Mouse (Mus musculus): ENCODE measurements around the gene Kank3. TPM values are rescaled to one million over a fixed set of nuclear protein-coding genes. Genes with fewer than 3 reads are reported as not detected.

The Kank3 gene
- polyA plus RNA-seq, 1 experiment from 2014 or later = 49.0 TPM

- Histone ChIP-seq H3K4me3 (ENCODE audit: low read depth, low read length) (no peak overlapping the region), H3K27me3 (ENCODE audit: control insufficient read depth, insufficient read depth, low read depth, low read length) (no peaks in the 10 kb centered on the region), H3K9me3 (replicated peaks; ENCODE audit: control insufficient read depth, low read length, poor library complexity, severe bottlenecking) (no peaks in the 10 kb centered on the region), H3K27ac (ENCODE audit: low read length) (no peak overlapping the region), H3K36me3 (ENCODE audit: control insufficient read depth, insufficient read depth, low read length) (no peaks in the 10 kb centered on the region), H3K4me1 (ENCODE audit: control insufficient read depth, insufficient read depth, low read length) (no peaks in the 10 kb centered on the region), H3K4me2 (ENCODE audit: low read length) (no peak overlapping the region), H3K9ac (ENCODE audit: low read depth, low read length) (no peak overlapping the region)
- 77% methylated on average over 1 of the region's 1 CpGs for WGBS
- ATAC-seq = no peak
Observed at GRCm38 (mm10) chr17:33799277-33799676, 11.0 kb upstream of the Kank3 start.

- Histone ChIP-seq H3K4me3 (ENCODE audit: low read depth, low read length) (no peak overlapping the region), H3K4me2 (ENCODE audit: low read length) (no peak overlapping the region), H3K36me3 (ENCODE audit: control insufficient read depth, insufficient read depth, low read length) (no peaks in the 10 kb centered on the region), H3K27me3 (ENCODE audit: control insufficient read depth, insufficient read depth, low read depth, low read length) (no peaks in the 10 kb centered on the region; the same call in 1 of the 2 replicates), H3K9ac (ENCODE audit: low read depth, low read length) (no peak overlapping the region), H3K4me1 (ENCODE audit: control insufficient read depth, insufficient read depth, low read length) (no peaks in the 10 kb centered on the region), H3K27ac (ENCODE audit: low read length) (no peak overlapping the region), H3K9me3 (replicated peaks; ENCODE audit: control insufficient read depth, low read length, poor library complexity, severe bottlenecking) (no peaks in the 10 kb centered on the region)
- 3% methylated on average over 2 of the region's 2 CpGs for WGBS
- ATAC-seq = no peak
Observed at GRCm38 (mm10) chr17:33802221-33802620, 8.1 kb upstream of the Kank3 start.

GRCm38 (mm10) chr17:33804205-33804604 lies 6.1 kb upstream of the Kank3 start:
- Histone ChIP-seq H3K9me3 (replicated peaks; ENCODE audit: control insufficient read depth, low read length, poor library complexity, severe bottlenecking) (no peaks in the 10 kb centered on the region), H3K4me2 (ENCODE audit: low read length) (no peak overlapping the region), H3K27me3 (ENCODE audit: control insufficient read depth, insufficient read depth, low read depth, low read length) (no peaks in the 10 kb centered on the region; the same call in 1 of the 2 replicates), H3K27ac (ENCODE audit: low read length) (no peak overlapping the region), H3K4me3 (ENCODE audit: low read depth, low read length) (no peak overlapping the region), H3K9ac (ENCODE audit: low read depth, low read length) (no peak overlapping the region), H3K4me1 (ENCODE audit: control insufficient read depth, insufficient read depth, low read length) (no peaks in the 10 kb centered on the region), H3K36me3 (ENCODE audit: control insufficient read depth, insufficient read depth, low read length) (no peaks in the 10 kb centered on the region)
- 57% methylated on average over 4 of the region's 4 CpGs for WGBS
- ATAC-seq = no peak

GRCm38 (mm10) chr17:33804745-33805144 lies 5.6 kb upstream of the Kank3 start:
- Histone ChIP-seq H3K4me3 (ENCODE audit: low read depth, low read length) (no peak overlapping the region), H3K4me1 (ENCODE audit: control insufficient read depth, insufficient read depth, low read length) (no peaks in the 10 kb centered on the region), H3K27me3 (ENCODE audit: control insufficient read depth, insufficient read depth, low read depth, low read length) (no peaks in the 10 kb centered on the region; the same call in 1 of the 2 replicates), H3K4me2 (ENCODE audit: low read length) (no peak overlapping the region), H3K36me3 (ENCODE audit: control insufficient read depth, insufficient read depth, low read length) (no peaks in the 10 kb centered on the region), H3K9ac (ENCODE audit: low read depth, low read length) (no peak overlapping the region), H3K9me3 (replicated peaks; ENCODE audit: control insufficient read depth, low read length, poor library complexity, severe bottlenecking) (no peaks in the 10 kb centered on the region), H3K27ac (ENCODE audit: low read length) (no peak overlapping the region)
- no peak for ATAC-seq
- whole genome bisulfite sequencing = 57% methylated on average over 1 of the region's 1 CpGs

GRCm38 (mm10) chr17:33807181-33807888 lies 3.0 kb upstream of the Kank3 start:
- H3K9ac ChIP-seq (ENCODE audit: low read depth, low read length) = no peak overlapping the region
- H3K36me3 ChIP-seq (ENCODE audit: control insufficient read depth, insufficient read depth, low read length) = no peaks in the 10 kb centered on the region
- no peak for ATAC-seq
- H3K9me3 ChIP-seq (replicated peaks; ENCODE audit: control insufficient read depth, low read length, poor library complexity, severe bottlenecking) = no peaks in the 10 kb centered on the region
- H3K27ac ChIP-seq (ENCODE audit: low read length) = no peak overlapping the region
- no peak overlapping the region for H3K4me3 ChIP-seq (ENCODE audit: low read depth, low read length)
- WGBS = 55% methylated on average over 8 of the region's 9 CpGs
- no peak overlapping the region for H3K4me2 ChIP-seq (ENCODE audit: low read length)
- no peaks in the 10 kb centered on the region; the same call in 1 of the 2 replicates for H3K27me3 ChIP-seq (ENCODE audit: control insufficient read depth, insufficient read depth, low read depth, low read length)
- H3K4me1 ChIP-seq (ENCODE audit: control insufficient read depth, insufficient read depth, low read length) = no peaks in the 10 kb centered on the region

- Histone ChIP-seq H3K4me2 (ENCODE audit: low read length) (no peak overlapping the region), H3K27me3 (ENCODE audit: control insufficient read depth, insufficient read depth, low read depth, low read length) (no peaks in the 10 kb centered on the region; the same call in 1 of the 2 replicates), H3K4me3 (ENCODE audit: low read depth, low read length) (no peak overlapping the region), H3K4me1 (ENCODE audit: control insufficient read depth, insufficient read depth, low read length) (no peaks in the 10 kb centered on the region), H3K27ac (ENCODE audit: low read length) (no peak overlapping the region), H3K9ac (ENCODE audit: low read depth, low read length) (no peak overlapping the region), H3K36me3 (ENCODE audit: control insufficient read depth, insufficient read depth, low read length) (no peaks in the 10 kb centered on the region), H3K9me3 (replicated peaks; ENCODE audit: control insufficient read depth, low read length, poor library complexity, severe bottlenecking) (no peaks in the 10 kb centered on the region)
- ATAC-seq = no peak
- WGBS = 50% methylated on average over 10 of the region's 10 CpGs
Observed at GRCm38 (mm10) chr17:33808192-33808591, 2.1 kb upstream of the Kank3 start.

- H3K27ac ChIP-seq (ENCODE audit: low read length) = no peak overlapping the region
- peak overlapping the region; percentile 58 for H3K9ac ChIP-seq (ENCODE audit: low read depth, low read length)
- H3K4me3 ChIP-seq (ENCODE audit: low read depth, low read length) = peak overlapping the region; percentile 41
- H3K9me3 ChIP-seq (replicated peaks; ENCODE audit: control insufficient read depth, low read length, poor library complexity, severe bottlenecking) = no peaks in the 10 kb centered on the region
- no peaks in the 10 kb centered on the region for H3K36me3 ChIP-seq (ENCODE audit: control insufficient read depth, insufficient read depth, low read length)
- peak overlapping the region; percentile 69 for H3K4me2 ChIP-seq (ENCODE audit: low read length)
- WGBS = 35% methylated on average over 7 of the region's 7 CpGs
- no peaks in the 10 kb centered on the region; the same call in 1 of the 2 replicates for H3K27me3 ChIP-seq (ENCODE audit: control insufficient read depth, insufficient read depth, low read depth, low read length)
- H3K4me1 ChIP-seq (ENCODE audit: control insufficient read depth, insufficient read depth, low read length) = no peaks in the 10 kb centered on the region
- ATAC-seq = 0 out of 2 replicates have a peak, but pooled peaks have one; percentile 6
Observed at GRCm38 (mm10) chr17:33811142-33811516, 810 bp downstream of the Kank3 start.

- no peaks in the 10 kb centered on the region for H3K9me3 ChIP-seq (replicated peaks; ENCODE audit: control insufficient read depth, low read length, poor library complexity, severe bottlenecking)
- no peak overlapping the region for H3K27ac ChIP-seq (ENCODE audit: low read length)
- H3K9ac ChIP-seq (ENCODE audit: low read depth, low read length) = no peak overlapping the region
- WGBS = 64% methylated on average over 3 of the region's 3 CpGs
- H3K4me2 ChIP-seq (ENCODE audit: low read length) = no peak overlapping the region
- H3K27me3 ChIP-seq (ENCODE audit: control insufficient read depth, insufficient read depth, low read depth, low read length) = no peaks in the 10 kb centered on the region
- ATAC-seq = no peak
- H3K4me3 ChIP-seq (ENCODE audit: low read depth, low read length) = no peak overlapping the region
- H3K4me1 ChIP-seq (ENCODE audit: control insufficient read depth, insufficient read depth, low read length) = peaks cover 6% of the 10 kb centered on the region; the same call in 1 of the 2 replicates
- no peaks in the 10 kb centered on the region for H3K36me3 ChIP-seq (ENCODE audit: control insufficient read depth, insufficient read depth, low read length)
Observed at GRCm38 (mm10) chr17:33812475-33812874, 2.2 kb downstream of the Kank3 start.

- WGBS = 74% methylated on average over 4 of the region's 4 CpGs
- Histone ChIP-seq H3K36me3 (ENCODE audit: control insufficient read depth, insufficient read depth, low read length) (no peaks in the 10 kb centered on the region), H3K9me3 (replicated peaks; ENCODE audit: control insufficient read depth, low read length, poor library complexity, severe bottlenecking) (no peaks in the 10 kb centered on the region), H3K27me3 (ENCODE audit: control insufficient read depth, insufficient read depth, low read depth, low read length) (no peaks in the 10 kb centered on the region), H3K4me3 (ENCODE audit: low read depth, low read length) (no peak overlapping the region), H3K4me1 (ENCODE audit: control insufficient read depth, insufficient read depth, low read length) (peaks cover 7% of the 10 kb centered on the region), H3K4me2 (ENCODE audit: low read length) (no peak overlapping the region), H3K27ac (ENCODE audit: low read length) (no peak overlapping the region), H3K9ac (ENCODE audit: low read depth, low read length) (no peak overlapping the region)
- ATAC-seq = no peak
Observed at GRCm38 (mm10) chr17:33812990-33813389, 2.7 kb downstream of the Kank3 start.

All from midbrain, embryonic 16.5 days (tissue).